26 mouse cellular contexts compared by ENCODE assay signal in genomic region chr5:15774567-15774966, GRCm38 (mm10).
DNase-seq lines count a peak whose midpoint lies in the region; TF ChIP-seq lines count a peak whose summit lies in the region.
"Had no signal": no experiment of that assay in that cellular context is flagged by ENCODE, and none has a peak within 500 bp of the region (broad histone marks: within the 10 kb centered on the region; RNA-seq: fewer than 3 reads in every experiment).

No protein-coding gene starts in this region.

- H3K4me2 ChIP-seq in CH12.LX (ENCODE audit: insufficient read depth, low read depth, poor library complexity, severe bottlenecking), result no peak overlapping the region; the same call in 1 of the 2 replicates
- H3K4me2 ChIP-seq: embryonic facial prominence, embryonic 12.5 days; embryonic facial prominence, embryonic 15.5 days; heart, embryonic 13.5 days; hindbrain, embryonic 14.5 days; kidney, embryonic 15.5 days had no signal

- no peaks in the 10 kb centered on the region for H3K27me3 ChIP-seq in CH12.LX (replicated peaks)
- H3K27me3 ChIP-seq: embryonic facial prominence, embryonic 12.5 days; embryonic facial prominence, embryonic 15.5 days; heart, embryonic 13.5 days; kidney, embryonic 15.5 days had no signal

- dilution Hi-C loops in CH12.LX (cut with MboI; ENCODE audit: extremely low pct_ligation_motif_present, extremely low pct_unique_long_range_greater_than_20kb, low sequenced_read_pairs), result no loop called here

- TF ChIP-seq EP300 in CH12.LX (IDR thresholded peaks at IDR 0.05; ENCODE audit: low read length), result peak; percentile 12; the same call in 1 of the 2 replicates

- H3K27ac ChIP-seq in CH12.LX (ENCODE audit: insufficient read depth, low read depth) (peak overlapping the region; percentile 68), ES-E14 (ENCODE audit: insufficient read depth, low read depth, low read length, poor library complexity, severe bottlenecking) (peak overlapping the region; percentile 83)
- H3K27ac ChIP-seq: embryonic facial prominence, embryonic 12.5 days; embryonic facial prominence, embryonic 15.5 days; gastrocnemius, adult 2 months; heart, adult 2 months; heart, embryonic 10.5 days; heart, embryonic 13.5 days; hindbrain, embryonic 14.5 days; hindbrain, postnatal 0 days; kidney, embryonic 15.5 days had no signal

- TF ChIP-seq RAD21 in CH12.LX (IDR thresholded peaks at IDR 0.05; ENCODE audit: low read depth, low read length), result no peak

- no peak for TF ChIP-seq CTCF in CH12.LX (conservative IDR thresholded peaks at IDR 0.05 in 1 of 2, IDR thresholded peaks at IDR 0.05 in 1 of 2; ENCODE audit: low read depth in 2 of 2, low read length in 2 of 2)

- no peaks in the 10 kb centered on the region for H3K79me2 ChIP-seq in CH12.LX (replicated peaks; ENCODE audit: control insufficient read depth, extremely low read depth, insufficient read depth, poor library complexity, severe bottlenecking)

- peak; percentile 42 for DNase-seq in adrenal gland, adult 2 months
- DNase-seq in adrenal gland, postnatal 25 days, result no peak
- peak; percentile 59 for DNase-seq in CH12.LX (ENCODE audit: extremely low read depth)
- DNase-seq in ES-E14 (ENCODE audit: low read depth, low spot score), result no peak
- peak; percentile 59 for DNase-seq in ZHBTc4 (ENCODE audit: low read depth, low spot score)
- DNase-seq in kidney, adult 18-20 months, result no peak
- DNase-seq in urinary bladder, postnatal 36 days (ENCODE audit: low spot score in 2 of 2), result no peak
- DNase-seq in thymus, postnatal 10 days (ENCODE audit: low spot score in 2 of 2), result no peak
- DNase-seq: cerebellum, adult 18-20 months; cerebellum, adult 9-10 months; cerebellum, postnatal 14 days; forebrain, postnatal 0 days; gastrocnemius, adult 2 months; gastrocnemius, postnatal 25 days; heart, adult 2 months; heart, postnatal 14 days; heart, postnatal 4 days; kidney, adult 8-10 months had no signal

- H3K9me3 ChIP-seq in CH12.LX (replicated peaks; ENCODE audit: low read length) (peaks cover 8% of the 10 kb centered on the region), ES-E14 (ENCODE audit: control insufficient read depth, insufficient read depth, low read depth, low read length) (peaks cover 13% of the 10 kb centered on the region)
- H3K9me3 ChIP-seq: embryonic facial prominence, embryonic 12.5 days; embryonic facial prominence, embryonic 15.5 days; G1E; heart, embryonic 10.5 days; heart, embryonic 13.5 days; kidney, embryonic 15.5 days had no signal

- no peak overlapping the region for H3K9ac ChIP-seq in CH12.LX (ENCODE audit: insufficient read depth, low read depth)
- H3K9ac ChIP-seq in ES-E14 (ENCODE audit: insufficient read depth, low read depth, low read length, poor library complexity, severe bottlenecking), result no peak overlapping the region
- H3K9ac ChIP-seq: embryonic facial prominence, embryonic 12.5 days; embryonic facial prominence, embryonic 15.5 days; forebrain, postnatal 0 days; heart, embryonic 13.5 days; hindbrain, embryonic 14.5 days; kidney, embryonic 15.5 days had no signal

- H3K4me1 ChIP-seq in CH12.LX (ENCODE audit: control insufficient read depth in 1 of 2, insufficient read depth in 2 of 2) (peaks cover 0 to 23% of the 10 kb centered on the region in 2 experiments; a peak in 1 of 4 replicates), ES-E14 (ENCODE audit: control insufficient read depth in 2 of 2, insufficient read depth in 2 of 2, low read length in 2 of 2, poor library complexity in 1 of 2) (peaks cover 0 to 4% of the 10 kb centered on the region in 2 experiments; a peak in 1 of 4 replicates)
- H3K4me1 ChIP-seq: embryonic facial prominence, embryonic 12.5 days; embryonic facial prominence, embryonic 15.5 days; heart, embryonic 10.5 days; heart, embryonic 13.5 days; kidney, embryonic 15.5 days had no signal

- H3K4me3 ChIP-seq in CH12.LX (replicated peaks in 1 of 3; ENCODE audit: low read depth in 2 of 3, low read length in 2 of 3, poor library complexity in 1 of 3) (no peak overlapping the region), ES-E14 (ENCODE audit: insufficient read depth in 1 of 2, low read depth in 1 of 2, low read length in 2 of 2, poor library complexity in 1 of 2, severe bottlenecking in 1 of 2) (no peak overlapping the region)
- H3K4me3 ChIP-seq: embryonic facial prominence, embryonic 12.5 days; embryonic facial prominence, embryonic 15.5 days; gastrocnemius, adult 2 months; heart, adult 2 months; heart, embryonic 10.5 days; heart, embryonic 13.5 days; kidney, embryonic 15.5 days had no signal

- H3K36me3 ChIP-seq in CH12.LX (replicated peaks in 1 of 2; ENCODE audit: control insufficient read depth in 1 of 2, insufficient read depth in 1 of 2, low read length in 1 of 2) (no peaks in the 10 kb centered on the region), ES-E14 (ENCODE audit: control insufficient read depth, insufficient read depth, low read length, poor library complexity, severe bottlenecking) (no peaks in the 10 kb centered on the region; the same call in 1 of the 2 replicates)
- H3K36me3 ChIP-seq: embryonic facial prominence, embryonic 12.5 days; embryonic facial prominence, embryonic 15.5 days; G1E; heart, embryonic 10.5 days; heart, embryonic 13.5 days; kidney, embryonic 15.5 days had no signal

- no peak for TF ChIP-seq POLR2A in CH12.LX (IDR thresholded peaks at IDR 0.05; ENCODE audit: low read depth, low read length)

- in situ Hi-C loops in CH12.LX (cut with MboI; ENCODE audit: low pct_ligation_motif_present, low pct_unique_long_range_greater_than_20kb, low sequenced_read_pairs) (no loop called here), ES-E14 (cut with MboI; ENCODE audit: low sequenced_read_pairs in 2 of 2, unreplicated experiment in 2 of 2) (no loop called here)

TF ChIP-seq in CH12.LX, 34 proteins besides CTCF, POLR2A, EP300 and RAD21:
- TF ChIP-seq ETS1 (conservative IDR thresholded peaks at IDR 0.05; ENCODE audit: low read depth, low read length) (peak; percentile 30), NELFE (IDR thresholded peaks at IDR 0.05; ENCODE audit: low read depth, low read length) (no peak), SIN3A (IDR thresholded peaks at IDR 0.05; ENCODE audit: low read length) (no peak)

TF ChIP-seq in ES-E14, 5 proteins besides CTCF, POLR2A, EP300 and RAD21:
- TF ChIP-seq ZNF384 (IDR thresholded peaks at IDR 0.05; ENCODE audit: low read depth, low read length) (no peak), HCFC1 (IDR thresholded peaks at IDR 0.05; ENCODE audit: borderline replicate concordance, insufficient read depth, low read length) (no peak), ZC3H11A (IDR thresholded peaks at IDR 0.05; ENCODE audit: borderline replicate concordance, low read depth, low read length) (no peak), CHD2 (IDR thresholded peaks at IDR 0.05; ENCODE audit: low read depth, low read length) (no peak), MAFK (IDR thresholded peaks at IDR 0.05; ENCODE audit: insufficient read depth, low read depth, low read length) (no peak)

Comparison
In these comparisons a context has a peak if more than half of its experiments do, and no peak if none do; other contexts are left out.
1. DNase-seq: peak in adrenal gland, adult 2 months (single experiment), CH12.LX (single experiment) and ZHBTc4 (single experiment); none in adrenal gland, postnatal 25 days (single experiment), ES-E14 (single experiment), kidney, adult 18-20 months (single experiment), urinary bladder, postnatal 36 days (0 of 2) and thymus, postnatal 10 days (0 of 2).